Mouse (Mus musculus): ENCODE data around the gene Gm21725.
"Not testable (repeated sequence)": the region's sequence is repeated elsewhere in the genome, so short reads cannot be mapped to it uniquely, and the experiment has no call there.

Gene Gm21725

GRCm38 (mm10) chrY:13348963-13349362 lies at the start of gene Gm21725:
Gene Gm21725, minus strand, starts transcription at chrY:13349063.
- DNase-seq (ENCODE audit: low read depth, low spot score): not testable (repeated sequence)
